Mouse (Mus musculus) limb, embryonic 11.5 days (tissue): ENCODE measurements at regions not wholly inside any gene's neighbourhood (a gene's known extent, or its start where the extent isn't known, plus 50 kb on each side); places are given as distances from the start of the nearest gene placed in this dataset.

Experiments used
- ATAC-seq: fragments of 200-750 bp; cut with Nextera tagmentation; 2 replicates; pipeline ENCODE4 v1.8.0; 2017; ENCODE audit warnings: low read depth; ENCODE audit not compliant: insufficient number of reproducible peaks, low FRiP score, low TSS enrichment
- DNase-seq: peaks from one replicate; pipeline ENCODE4 v3.0.0-alpha.2; 2015; ENCODE audit warnings: low spot score
- H3K27ac ChIP-seq: fragments of 300-500 bp; sonication (generic); replicated peaks from 2 replicates; pipeline ENCODE4 v1.5.1; 2014; ENCODE audit warnings: low read depth, mild to moderate bottlenecking, low read length
- H3K27me3 ChIP-seq: fragments of 300-500 bp; sonication (generic); 2 replicates; pipeline ENCODE4 v1.6.1; 2014; ENCODE audit warnings: mild to moderate bottlenecking, low read length, mixed read lengths; ENCODE audit not compliant: control insufficient read depth, insufficient read depth
- H3K36me3 ChIP-seq: fragments of 300-500 bp; sonication (generic); 2 replicates; pipeline ENCODE4 v1.6.1; 2014; ENCODE audit warnings: mild to moderate bottlenecking, low read length, moderate library complexity, mixed read lengths; ENCODE audit not compliant: control insufficient read depth, insufficient read depth
- H3K4me1 ChIP-seq: fragments of 300-500 bp; sonication (generic); 2 replicates; pipeline ENCODE4 v1.6.1; 2014; ENCODE audit warnings: low read length, mixed read lengths; ENCODE audit not compliant: control insufficient read depth, insufficient read depth
- H3K4me2 ChIP-seq: fragments of 300-500 bp; sonication (generic); 2 replicates; pipeline ENCODE4 v1.6.1; 2014; ENCODE audit warnings: low read depth, mild to moderate bottlenecking, moderate library complexity; ENCODE audit not compliant: severe bottlenecking
- H3K4me3 ChIP-seq: fragments of 300-500 bp; sonication (generic); 2 replicates; pipeline ENCODE4 v1.5.1; 2014; ENCODE audit warnings: low read depth, low read length
- H3K9ac ChIP-seq: fragments of 300-500 bp; sonication (generic); 2 replicates; pipeline ENCODE4 v1.6.1; 2014; ENCODE audit warnings: mild to moderate bottlenecking, low read length
- H3K9me3 ChIP-seq: fragments of 300-500 bp; sonication (generic); 2 replicates; pipeline ENCODE4 v1.6.1; 2016; ENCODE audit warnings: low read length; ENCODE audit not compliant: control insufficient read depth
- WGBS: fragments of 180-500 bp; shearing (Covaris S2); extraction: QIAGEN DNeasy Blood & Tissue Kit; methylation state at CpG from one replicate; pipeline ENCODE4 v1.1.7; 2014; 5-methylcytosine and 5-hydroxymethylcytosine counted together

DNA sequence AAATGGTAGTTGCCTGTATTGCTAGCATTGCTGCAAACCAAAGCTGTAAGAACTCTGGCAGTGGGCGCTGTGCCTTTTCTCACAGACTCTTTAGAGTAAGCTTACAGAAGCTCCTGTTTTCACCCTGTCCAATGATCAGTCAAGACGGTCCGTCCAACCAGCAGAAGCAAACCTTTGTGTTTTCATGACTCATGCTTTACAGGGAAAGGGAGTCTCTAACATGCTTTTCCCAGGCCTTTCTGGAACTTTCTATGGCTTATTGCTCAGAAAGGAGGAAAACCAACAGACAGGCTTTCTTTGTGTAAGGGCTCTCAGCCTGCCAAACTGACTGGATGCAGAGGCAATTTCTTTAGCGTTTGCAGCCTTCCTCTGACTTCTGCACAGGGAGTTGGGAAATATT lies 2195.6 kb downstream of the 9330182O14Rik start:
- Histone ChIP-seq H3K27ac (no peak overlapping the region), H3K9ac (no peak overlapping the region), H3K4me2 (no peak overlapping the region), H3K4me1 (no peaks in the 10 kb centered on the region), H3K9me3 (no peaks in the 10 kb centered on the region), H3K36me3 (no peaks in the 10 kb centered on the region), H3K27me3 (no peaks in the 10 kb centered on the region), H3K4me3 (no peak overlapping the region)
- ATAC-seq (no peak), DNase-seq (no peak)
- 75% methylated on average over 4 of the region's 4 CpGs for WGBS

- DNase-seq: no peak
These were observed 2199.5 kb downstream of the 9330182O14Rik start for GRCm38 (mm10) chr15:42333642-42334041.

GRCm38 (mm10) chr15:42346131-42346530 lies 2212.0 kb downstream of the 9330182O14Rik start:
- H3K4me2 ChIP-seq: no peak overlapping the region
- H3K4me3 ChIP-seq: no peak overlapping the region
- ATAC-seq: no peak
- H3K27ac ChIP-seq: no peak overlapping the region
- H3K27me3 ChIP-seq: no peaks in the 10 kb centered on the region
- H3K4me1 ChIP-seq: no peaks in the 10 kb centered on the region
- DNase-seq: no peak
- WGBS: 93% methylated on average over 3 of the region's 3 CpGs
- no peaks in the 10 kb centered on the region for H3K36me3 ChIP-seq
- H3K9me3 ChIP-seq: no peaks in the 10 kb centered on the region
- no peak overlapping the region for H3K9ac ChIP-seq

More at GRCm38 (mm10) chr15:42333642-42334041, 2199.5 kb downstream of the 9330182O14Rik start:
- Histone ChIP-seq H3K27ac (no peak overlapping the region), H3K4me2 (no peak overlapping the region), H3K36me3 (no peaks in the 10 kb centered on the region), H3K4me1 (no peaks in the 10 kb centered on the region), H3K4me3 (no peak overlapping the region), H3K27me3 (no peaks in the 10 kb centered on the region), H3K9ac (no peak overlapping the region), H3K9me3 (no peaks in the 10 kb centered on the region)
- WGBS: 88% methylated on average over 6 of the region's 6 CpGs
- no peak for ATAC-seq

DNA sequence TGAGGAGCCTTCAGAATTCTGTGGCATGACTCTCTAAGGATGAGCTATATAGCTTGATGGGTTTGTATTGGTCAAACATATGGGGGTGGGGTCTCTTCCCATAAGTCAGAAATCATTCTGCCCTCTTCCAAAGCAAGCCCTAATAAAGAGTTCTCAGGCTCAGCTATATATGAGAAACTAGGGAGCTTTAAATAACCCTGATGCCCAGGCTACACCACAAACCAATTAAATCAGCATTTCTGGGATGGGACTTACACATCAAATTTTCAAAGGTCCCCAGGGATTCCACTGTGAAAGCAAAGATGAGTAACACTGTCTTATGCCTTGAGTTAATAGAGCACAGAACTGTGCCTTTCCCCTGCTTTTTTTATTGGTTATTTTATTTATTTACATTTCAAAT lies 2227.7 kb downstream of the 9330182O14Rik start:
- no peak overlapping the region for H3K9ac ChIP-seq
- H3K27ac ChIP-seq: no peak overlapping the region
- H3K4me2 ChIP-seq: no peak overlapping the region
- no peak overlapping the region for H3K4me3 ChIP-seq
- no peaks in the 10 kb centered on the region for H3K36me3 ChIP-seq
- no peak for DNase-seq
- no peak for ATAC-seq
- H3K9me3 ChIP-seq: no peaks in the 10 kb centered on the region
- H3K4me1 ChIP-seq: no peaks in the 10 kb centered on the region; the same call in 1 of the 2 replicates
- no peaks in the 10 kb centered on the region for H3K27me3 ChIP-seq

DNA sequence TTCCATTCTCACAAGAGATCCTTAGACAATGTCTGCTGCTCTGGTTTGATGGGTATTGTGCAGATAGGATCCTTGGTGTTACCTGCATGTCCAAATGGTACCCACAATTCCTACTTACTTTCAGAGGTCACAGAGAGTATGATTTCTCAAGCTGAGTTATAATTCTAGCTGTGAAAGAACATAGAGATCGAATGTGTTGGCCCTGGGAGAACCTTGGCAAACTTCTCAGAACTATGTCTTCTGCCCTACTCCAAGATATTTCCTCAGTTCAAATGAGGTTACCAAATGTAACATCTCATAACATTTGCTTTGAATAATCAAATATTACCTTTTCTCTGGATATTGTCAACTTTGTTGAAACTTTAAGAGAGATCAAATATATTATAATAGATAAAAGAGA lies 2230.8 kb downstream of the 9330182O14Rik start:
- DNase-seq (no peak), ATAC-seq (no peak)
- Histone ChIP-seq H3K4me1 (no peaks in the 10 kb centered on the region; the same call in 1 of the 2 replicates), H3K9ac (no peak overlapping the region), H3K27ac (no peak overlapping the region), H3K9me3 (no peaks in the 10 kb centered on the region), H3K4me2 (no peak overlapping the region), H3K36me3 (no peaks in the 10 kb centered on the region), H3K27me3 (no peaks in the 10 kb centered on the region), H3K4me3 (no peak overlapping the region)
- WGBS: 93% methylated on average over 1 of the region's 1 CpGs

GRCm38 (mm10) chr15:42366796-42367195 lies 2232.6 kb downstream of the 9330182O14Rik start:
- Histone ChIP-seq H3K4me1 (no peaks in the 10 kb centered on the region; the same call in 1 of the 2 replicates), H3K4me2 (no peak overlapping the region), H3K27ac (no peak overlapping the region), H3K27me3 (no peaks in the 10 kb centered on the region), H3K9ac (no peak overlapping the region), H3K9me3 (no peaks in the 10 kb centered on the region), H3K36me3 (no peaks in the 10 kb centered on the region), H3K4me3 (no peak overlapping the region)
- peak; percentile 71 for DNase-seq
- no peak for ATAC-seq
- WGBS: 19% methylated on average over 3 of the region's 3 CpGs

GRCm38 (mm10) chr15:42369603-42370002 lies 2235.4 kb downstream of the 9330182O14Rik start:
- H3K9me3 ChIP-seq: no peaks in the 10 kb centered on the region
- no peak for ATAC-seq

GRCm38 (mm10) chr15:42370044-42370443 lies 2235.9 kb downstream of the 9330182O14Rik start:
- Histone ChIP-seq H3K27ac (no peak overlapping the region), H3K36me3 (no peaks in the 10 kb centered on the region), H3K9me3 (no peaks in the 10 kb centered on the region), H3K9ac (no peak overlapping the region), H3K27me3 (no peaks in the 10 kb centered on the region), H3K4me2 (no peak overlapping the region), H3K4me1 (peaks cover 3% of the 10 kb centered on the region), H3K4me3 (no peak overlapping the region)
- 64% methylated on average over 1 of the region's 1 CpGs for WGBS
- DNase-seq: no peak
- no peak for ATAC-seq

More at GRCm38 (mm10) chr15:42369603-42370002, 2235.4 kb downstream of the 9330182O14Rik start:
- H3K27me3 ChIP-seq: no peaks in the 10 kb centered on the region
- peaks cover 3% of the 10 kb centered on the region for H3K4me1 ChIP-seq
- no peak overlapping the region for H3K4me3 ChIP-seq
- no peak for DNase-seq
- no peaks in the 10 kb centered on the region for H3K36me3 ChIP-seq
- H3K27ac ChIP-seq: no peak overlapping the region
- H3K9ac ChIP-seq: no peak overlapping the region
- no peak overlapping the region for H3K4me2 ChIP-seq

DNA sequence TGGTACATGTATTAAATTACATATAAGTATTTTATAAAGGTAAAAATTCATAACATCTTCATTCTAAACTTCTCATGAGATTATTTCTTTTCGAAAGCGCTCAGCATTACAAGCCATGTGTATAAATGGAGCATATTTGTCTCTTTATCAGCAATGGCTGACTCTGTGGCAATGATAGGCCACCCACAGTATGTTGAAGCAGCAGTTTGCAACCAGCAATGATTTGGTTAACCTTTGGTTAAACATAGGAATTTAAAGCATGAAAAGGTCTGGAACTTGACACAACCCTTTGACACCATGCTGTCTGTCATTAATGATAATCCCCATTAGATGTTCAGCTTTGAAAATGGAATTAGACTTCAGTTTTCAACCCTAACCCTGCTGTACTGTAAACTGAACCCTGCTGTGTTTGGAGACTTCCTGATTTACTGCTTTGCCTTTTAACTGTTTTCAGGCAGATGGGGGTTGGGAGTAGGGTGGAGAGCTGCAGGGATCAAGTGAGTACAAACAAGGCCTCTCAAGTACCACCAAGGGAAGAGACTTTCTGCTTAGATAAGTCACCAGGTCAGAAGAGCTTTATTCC lies 2238.6 kb downstream of the 9330182O14Rik start:
- H3K36me3 ChIP-seq: no peaks in the 10 kb centered on the region
- no peak overlapping the region for H3K4me2 ChIP-seq
- no peaks in the 10 kb centered on the region for H3K27me3 ChIP-seq
- H3K9me3 ChIP-seq: no peaks in the 10 kb centered on the region
- H3K9ac ChIP-seq: no peak overlapping the region
- 92% methylated on average over 2 of the region's 2 CpGs for WGBS
- no peak overlapping the region for H3K27ac ChIP-seq
- H3K4me3 ChIP-seq: no peak overlapping the region
- H3K4me1 ChIP-seq: peaks cover 3% of the 10 kb centered on the region
- ATAC-seq (peak; percentile 65; the same call in 1 of the 2 replicates), DNase-seq (peak; percentile 27)
